Mouse (Mus musculus) small intestine, adult 2 months (tissue): ENCODE measurements around the gene Kirrel3.

Experiments
- CTCF ChIP-seq: fragments of 200-500 bp; IDR thresholded peaks from 2 replicates; pipeline ENCODE4 v1.5.1; 2012; ENCODE audit warnings: low read depth, mild to moderate bottlenecking, control low read depth, inconsistent platforms, low read length, moderate library complexity, mixed read lengths; ENCODE audit not compliant: insufficient replicate concordance, insufficient read length; ENCODE audit errors: extremely low read depth
- POLR2A ChIP-seq: fragments of 200-500 bp; IDR thresholded peaks from 2 replicates; pipeline ENCODE4 v1.6.1; 2012; ENCODE audit warnings: low read depth, mild to moderate bottlenecking, control low read depth, inconsistent platforms, low read length, moderate library complexity

- TF ChIP-seq POLR2A (no peak), CTCF (no peak)
These were observed 309.5 kb downstream of the Kirrel3 start for GRCm38 (mm10) chr9:34795226-34795625.
